Mouse (Mus musculus) 416B (cell line): ENCODE data around the gene Stfa1.
A peak's percentile ranks its signal among the peaks of the same experiment; 100 is the strongest.

Experiments used
- DNase-seq: peaks from one replicate; pipeline ENCODE4 v3.0.0; 2011; ENCODE audit warnings: low read depth

The Stfa1 gene

GRCm38 (mm10) chr16:36276796-36277195 is at the start of gene Stfa1:
TSS of gene Stfa1 (plus strand) at chr16:36276951.
- peak; percentile 88 for DNase-seq

- DNase-seq: peak; percentile 96
These were observed 16.2 kb upstream of the Stfa1 start for GRCm38 (mm10) chr16:36260585-36260984.

GRCm38 (mm10) chr16:36289140-36289539 is 12.4 kb downstream of the Stfa1 start:
- DNase-seq: peak; percentile 56

DNA sequence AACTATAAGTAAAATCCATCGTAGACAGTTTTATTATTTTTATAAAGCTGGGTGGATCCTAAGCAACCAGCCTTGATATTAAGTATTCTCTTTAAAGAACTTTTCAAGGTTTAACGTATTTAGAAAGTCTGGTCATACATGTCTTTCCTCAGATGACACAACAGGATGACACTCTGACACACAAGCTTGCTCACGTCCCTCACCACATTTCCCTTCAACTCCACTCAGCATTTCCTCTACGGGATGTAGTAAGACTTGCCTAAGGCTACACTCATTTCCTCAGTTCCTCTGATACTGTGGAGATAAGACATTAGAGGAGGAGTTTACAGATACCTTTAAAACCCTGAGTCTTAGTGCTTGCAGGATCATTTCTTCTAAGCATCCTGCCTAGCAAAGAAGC is 30.9 kb downstream of the Stfa1 start:
- DNase-seq: peak; percentile 98

- peak; percentile 36 for DNase-seq
These were observed 39.4 kb downstream of the Stfa1 start for GRCm38 (mm10) chr16:36316111-36316510.

GRCm38 (mm10) chr16:36319286-36319685 is 42.5 kb downstream of the Stfa1 start:
- no peak for DNase-seq

DNA sequence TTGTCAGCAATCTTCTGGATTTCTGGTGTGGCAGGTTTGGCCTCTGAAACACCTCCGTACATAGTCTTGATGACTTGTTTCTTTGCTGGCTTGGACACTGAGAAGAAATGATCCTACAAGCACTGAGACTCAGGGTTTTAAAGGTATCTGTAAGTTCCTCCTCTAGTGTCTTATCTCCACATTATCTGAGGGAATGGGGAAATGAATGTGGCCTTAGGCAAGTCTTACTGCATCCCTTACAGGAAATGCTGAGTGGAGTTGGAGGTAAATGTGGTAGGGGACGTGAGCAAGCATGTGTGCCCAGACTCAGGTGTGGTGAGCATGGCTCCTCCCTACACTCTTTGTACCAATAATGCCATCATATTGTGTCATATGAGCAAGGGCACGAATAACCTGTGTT is 57.5 kb downstream of the Stfa1 start, which contains the start of gene BC117090:
Gene BC117090 (minus strand): TSS at position 101 of the 400 bp plus-strand sequence.
- DNase-seq: peak; percentile 75
